Mouse (Mus musculus): ENCODE measurements around the gene Dhrs9. TPM values are rescaled to one million over a fixed set of nuclear protein-coding genes. Genes with fewer than 3 reads are reported as not detected.

Dhrs9 gene
- polyA plus RNA-seq, 1 experiment from 2014 or later = not detected

DNA sequence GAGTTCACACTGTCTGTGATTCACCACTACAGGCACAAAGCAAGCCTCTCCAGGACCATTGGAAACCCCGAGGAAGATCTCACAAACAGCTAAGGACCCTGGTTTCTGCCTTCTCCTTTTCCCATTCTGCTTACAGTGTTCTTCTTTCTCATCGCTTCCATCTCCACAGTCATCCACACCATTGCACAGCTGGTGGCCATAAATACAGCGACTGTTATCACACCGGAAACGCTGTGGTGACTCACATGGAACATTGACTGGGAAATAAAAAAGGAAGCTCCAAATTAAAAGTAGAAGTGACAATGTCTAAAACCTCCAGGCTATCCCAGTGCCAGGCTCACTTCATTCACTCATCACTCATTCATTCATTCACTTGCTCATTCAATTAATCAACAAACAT, 70.9 kb downstream of the Dhrs9 start:
- WGBS = 88% methylated on average over 5 of the region's 5 CpGs
- Histone ChIP-seq H3K27me3 (ENCODE audit: control insufficient read depth, insufficient read depth, low read length) (no peaks in the 10 kb centered on the region), H3K9me3 (ENCODE audit: control insufficient read depth, low read length) (no peaks in the 10 kb centered on the region), H3K9ac (no peak overlapping the region), H3K27ac (no peak overlapping the region), H3K4me2 (replicated peaks) (no peak overlapping the region), H3K36me3 (replicated peaks; ENCODE audit: control insufficient read depth, insufficient read depth) (no peaks in the 10 kb centered on the region), H3K4me1 (replicated peaks; ENCODE audit: control insufficient read depth, insufficient read depth, low read length) (no peaks in the 10 kb centered on the region), H3K4me3 (replicated peaks; ENCODE audit: low read length) (no peak overlapping the region)
- DNase-seq (ENCODE audit: low spot score) = no peak
- no peak for ATAC-seq (ENCODE audit: low FRiP score)

Other genes starting within 250 kb of the Dhrs9 start
- gene Nostrin, start 244.6 kb upstream of the Dhrs9 start, polyA plus RNA-seq (2014; fragmentation: Nextera tagmentation; extraction: Ambion mirVana) = 1.5 and 1.7 TPM in 2 replicates
- 27.1 and 35.9 TPM in 2 replicates for gene Spc25, start 174.3 kb upstream of the Dhrs9 start, polyA plus RNA-seq (2014; fragmentation: Nextera tagmentation; extraction: Ambion mirVana)
- 0.21 and 0.42 TPM in 2 replicates for gene G6pc2, start 169.4 kb upstream of the Dhrs9 start, polyA plus RNA-seq (2014; fragmentation: Nextera tagmentation; extraction: Ambion mirVana)
- gene Abcb11, start 37.8 kb upstream of the Dhrs9 start, polyA plus RNA-seq (2014; fragmentation: Nextera tagmentation; extraction: Ambion mirVana) = 0.12 and 0.13 TPM in 2 replicates
- 1.1 and 1.7 TPM in 2 replicates for gene Lrp2, start 205.6 kb downstream of the Dhrs9 start, polyA plus RNA-seq (2014; fragmentation: Nextera tagmentation; extraction: Ambion mirVana)

All from hindbrain, embryonic 14.5 days (tissue).